Mouse (Mus musculus): ENCODE data around the gene Cd160.

DNA sequence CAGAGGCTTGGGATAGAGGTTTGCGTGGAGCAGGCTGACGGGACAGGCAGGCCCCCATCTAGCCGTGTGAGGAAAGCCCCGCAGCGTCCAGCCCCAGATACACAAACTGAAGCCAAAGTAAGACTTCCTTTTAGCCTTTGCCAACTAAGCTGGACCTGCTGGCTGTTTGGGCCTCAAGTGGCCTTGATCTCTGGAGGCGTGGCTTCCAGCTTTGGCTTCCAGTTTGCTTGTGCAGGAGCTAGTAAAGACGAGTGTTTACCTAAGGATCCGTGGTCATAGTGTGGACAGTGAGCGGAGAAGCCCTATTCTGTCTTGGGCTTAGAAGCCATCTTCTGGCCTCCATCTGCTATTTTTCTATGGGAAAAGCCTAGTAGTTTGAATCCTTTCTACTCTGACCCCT lies 16.7 kb upstream of the Cd160 start:
- TF ChIP-seq POLR2A (IDR thresholded peaks at IDR 0.05; ENCODE audit: low read depth, low read length) (no peak), CTCF (IDR thresholded peaks at IDR 0.05; ENCODE audit: extremely low read depth, insufficient read length, insufficient replicate concordance, low read depth, low read length) (no peak)
